ENCODE assay signal across 8 mouse cellular contexts in genomic region chr12:12496593-12497141, GRCm38 (mm10).
DNase-seq lines count a peak whose midpoint lies in the region; ATAC-seq and TF ChIP-seq lines count a peak whose summit lies in the region.

No protein-coding gene starts in this region.

- 54% methylated on average over 7 of the region's 7 CpGs for WGBS in kidney, postnatal 0 days
- WGBS in lung, adult 2 months: 27% methylated on average over 7 of the region's 7 CpGs

- H3K4me1 ChIP-seq in kidney, postnatal 0 days (replicated peaks; ENCODE audit: insufficient read depth, low read length): no peaks in the 10 kb centered on the region
- H3K4me1 ChIP-seq in lung, adult 2 months (ENCODE audit: control insufficient read depth, insufficient read depth, low read length): peaks cover 2% of the 10 kb centered on the region; the same call in 1 of the 2 replicates

- TF ChIP-seq CTCF in kidney, postnatal 0 days (IDR thresholded peaks at IDR 0.05; ENCODE audit: low read depth): no peak
- TF ChIP-seq CTCF in lung, adult 2 months (IDR thresholded peaks at IDR 0.05; ENCODE audit: insufficient read depth, low read length): no peak

- H3K27ac ChIP-seq in kidney, postnatal 0 days: no peak overlapping the region

- ATAC-seq in granulocyte monocyte progenitor cell, adult 5-6 weeks (replicated peaks; ENCODE audit: poor library complexity, severe bottlenecking): peak; percentile 89
- no peak for ATAC-seq in kidney, postnatal 0 days (replicated peaks; ENCODE audit: low FRiP score, low read depth)

- no peaks in the 10 kb centered on the region for H3K36me3 ChIP-seq in kidney, postnatal 0 days (ENCODE audit: insufficient read depth, low read length)

- H3K9me3 ChIP-seq in kidney, postnatal 0 days (replicated peaks; ENCODE audit: low read length): no peaks in the 10 kb centered on the region

- TF ChIP-seq POLR2A in lung, adult 2 months (IDR thresholded peaks at IDR 0.05; ENCODE audit: borderline replicate concordance, extremely low read depth, low read depth, low read length): no peak

- intact Hi-C loops in gastrocnemius, postnatal 14 days (cut with DNase I; ENCODE audit: low total_unique reads): no loop called here

- no peaks in the 10 kb centered on the region for H3K27me3 ChIP-seq in kidney, postnatal 0 days (ENCODE audit: insufficient read depth, low read length)

- H3K4me2 ChIP-seq in kidney, postnatal 0 days (ENCODE audit: low read length): no peak overlapping the region

- DNase-seq in gastrocnemius, postnatal 25 days: peak; percentile 6
- no peak for DNase-seq in gastrocnemius, postnatal 14 days
- peak; percentile 3 to 28 for DNase-seq in adrenal gland, postnatal 4 days (ENCODE audit: low spot score in 2 of 2)
- DNase-seq in kidney, postnatal 0 days (ENCODE audit: low spot score): peak; percentile 44
- peak; percentile 5 for DNase-seq in lung, adult 2 months
- DNase-seq in skeletal muscle tissue, adult 2 months (ENCODE audit: low read depth, low spot score): peak; percentile 28
- no peak for DNase-seq in urinary bladder, postnatal 10 days (ENCODE audit: low spot score)

- H3K4me3 ChIP-seq in kidney, postnatal 0 days (replicated peaks; ENCODE audit: low read depth, low read length): no peak overlapping the region
- H3K4me3 ChIP-seq in lung, adult 2 months (replicated peaks; ENCODE audit: extremely low read depth, low read depth, low read length): no peak overlapping the region

- H3K9ac ChIP-seq in kidney, postnatal 0 days (ENCODE audit: low read depth, low read length): no peak overlapping the region

Comparison
In these comparisons a context has a peak if more than half of its experiments do, and no peak if none do; other contexts are left out.
1. DNase-seq: peak in gastrocnemius, postnatal 25 days (single experiment), adrenal gland, postnatal 4 days (2 of 2), kidney, postnatal 0 days (single experiment), lung, adult 2 months (single experiment) and skeletal muscle tissue, adult 2 months (single experiment); none in gastrocnemius, postnatal 14 days (single experiment) and urinary bladder, postnatal 10 days (single experiment).